Mouse (Mus musculus) liver, adult 10 weeks (tissue): ENCODE measurements around the gene Agxt. TPM values are rescaled to one million over a fixed set of nuclear protein-coding genes. Genes with fewer than 3 reads are reported as not detected.

Experiments
- polyA plus RNA-seq: library from polyadenylated mRNA; stranded (reverse); fragments of 350-450 nt; fragmentation: Illumina TruSeq; extraction: RNeasy Lipid Tissue Mini Kit (QIAGEN cat#74804); gene quantifications from one replicate; pipeline ENCODE4 v1.2.3, GENCODE M21; 2014; ENCODE audit warnings: low read depth, low replicate concordance

The Agxt gene
- 60.3 TPM for polyA plus RNA-seq

DNA sequence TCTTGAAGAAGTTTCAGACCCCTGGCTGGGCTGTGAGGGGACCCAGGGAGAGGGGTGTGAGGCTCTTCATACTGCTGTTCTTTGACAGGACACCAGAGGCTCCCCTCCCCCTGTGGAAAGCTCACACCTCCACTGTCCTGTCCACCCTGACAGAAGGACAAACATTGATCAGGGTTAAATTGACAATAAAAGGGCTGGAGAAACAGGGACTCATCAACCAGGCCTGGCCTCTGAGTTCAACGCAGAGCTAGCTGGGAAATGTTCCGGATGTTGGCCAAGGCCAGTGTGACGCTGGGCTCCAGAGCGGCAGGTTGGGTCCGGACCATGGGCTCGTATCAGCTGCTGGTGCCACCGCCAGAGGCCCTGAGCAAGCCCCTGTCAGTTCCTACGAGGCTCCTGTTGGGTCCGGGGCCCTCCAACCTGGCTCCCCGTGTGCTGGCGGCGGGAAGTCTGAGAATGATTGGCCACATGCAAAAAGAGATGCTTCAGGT lies at the start of gene Agxt:
Gene Agxt, plus strand, starts transcription at position 205 of the 491 bp plus-strand sequence.

DNA sequence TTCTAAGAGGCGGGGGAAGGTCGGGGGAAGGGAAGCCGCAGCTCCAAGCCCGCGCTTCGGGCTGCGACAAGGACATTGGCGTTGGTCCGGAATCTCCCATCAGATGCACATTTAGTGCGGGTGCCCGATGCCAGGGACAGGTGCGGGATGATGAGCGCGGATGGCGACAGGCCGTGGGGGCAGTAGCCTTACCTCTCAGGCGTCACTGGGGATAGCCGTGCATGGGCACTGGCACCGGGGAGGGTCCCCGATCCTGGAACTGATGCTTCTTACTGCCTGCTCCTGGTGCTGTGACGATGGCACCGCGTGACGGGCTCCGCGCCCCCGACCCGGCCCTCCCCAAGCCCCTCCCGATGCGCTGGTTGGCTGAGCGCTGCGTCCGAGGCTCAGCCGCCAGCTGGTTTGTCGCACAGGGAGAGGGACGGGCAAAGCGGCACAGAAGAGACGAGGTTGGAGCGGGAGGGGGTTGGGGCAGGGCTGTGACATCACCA lies 33.4 kb upstream of the Agxt start, which contains the start of gene Kif1a:
Gene Kif1a, minus strand, starts transcription at position 381 of the 491 bp plus-strand sequence.

DNA sequence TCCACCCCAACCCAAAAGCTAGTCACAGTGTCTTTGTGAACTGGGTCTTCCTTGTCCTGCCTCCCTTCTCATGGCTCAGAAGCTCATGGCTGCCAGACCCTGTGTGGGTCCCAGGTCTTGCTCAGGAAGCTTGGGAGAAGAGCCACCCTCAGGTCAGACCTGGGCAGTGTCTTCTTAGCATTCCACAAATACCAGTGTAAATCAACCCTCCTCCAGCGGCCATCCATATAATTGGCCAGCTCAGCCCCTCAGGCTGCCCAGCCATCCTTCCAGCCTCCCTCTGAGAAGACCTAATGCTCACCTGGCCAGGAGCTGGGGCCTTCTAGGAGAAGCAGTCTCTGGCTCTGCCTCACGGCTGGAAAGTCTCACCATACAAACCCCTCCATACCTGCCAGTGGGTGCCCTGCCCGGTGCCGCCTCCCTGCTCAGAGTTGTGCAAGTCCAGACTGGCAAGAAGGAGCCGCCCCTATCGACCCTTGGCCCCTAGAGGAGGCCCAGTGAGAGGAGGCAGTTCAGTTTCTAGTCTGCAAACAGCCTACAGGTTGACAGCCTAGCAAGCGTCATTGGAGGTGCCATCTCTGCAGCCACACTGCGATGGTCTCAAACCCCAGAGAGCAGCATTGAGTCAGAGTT lies 25.6 kb downstream of the Agxt start, which contains the start of gene 2310007B03Rik:
Gene 2310007B03Rik, minus strand, starts transcription at position 448 of the 633 bp plus-strand sequence.

DNA sequence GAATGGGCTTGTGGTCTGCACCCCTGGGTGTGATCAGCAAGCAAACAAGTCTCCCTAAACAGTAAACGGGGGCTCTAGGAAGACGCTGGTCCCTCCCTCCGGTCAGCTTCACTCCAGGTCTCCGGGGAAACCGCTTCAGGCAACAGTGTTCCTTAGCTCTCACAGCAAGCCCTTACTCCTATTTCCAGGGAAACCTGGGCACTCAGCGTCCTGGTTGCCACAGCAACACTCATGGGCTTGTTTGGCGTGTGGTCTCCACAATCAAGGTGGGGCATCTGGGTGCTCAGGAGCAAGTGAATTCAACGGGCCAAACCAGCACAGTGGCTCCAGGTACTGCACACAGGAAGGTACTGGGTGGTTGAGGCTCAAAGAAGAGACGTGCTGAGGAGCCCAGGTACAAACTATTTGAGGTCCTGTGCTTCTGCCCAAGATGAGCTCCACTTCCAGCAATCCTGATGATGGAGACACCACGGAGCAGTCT lies 33.3 kb downstream of the Agxt start, which contains the start of gene Crocc2:
Gene Crocc2, plus strand, starts transcription at position 431 of the 481 bp plus-strand sequence.

Other genes starting within 250 kb of the Agxt start
- gene Ankmy1, start 232.3 kb upstream of the Agxt start, polyA plus RNA-seq, result not detected
- gene Dusp28, start 228.3 kb upstream of the Agxt start, polyA plus RNA-seq, result 3.8 TPM
- gene Rnpepl1, start 224.5 kb upstream of the Agxt start, polyA plus RNA-seq, result 7.7 TPM
- gene Capn10, start 200.9 kb upstream of the Agxt start, polyA plus RNA-seq, result 4.3 TPM
- gene Gpr35, start 184.4 kb upstream of the Agxt start, polyA plus RNA-seq, result 0.16 TPM
- not detected for gene Aqp12, start 128.9 kb upstream of the Agxt start, polyA plus RNA-seq
- 0.05 TPM for gene Kif1a, start 33.3 kb upstream of the Agxt start, polyA plus RNA-seq
- gene 2310007B03Rik, start 25.7 kb downstream of the Agxt start, polyA plus RNA-seq, result not detected
- gene Crocc2, start 33.5 kb downstream of the Agxt start, polyA plus RNA-seq, result not detected
- 6.9 TPM for gene Sned1, start 100.6 kb downstream of the Agxt start, polyA plus RNA-seq
- gene Mterf4, start 170.7 kb downstream of the Agxt start, polyA plus RNA-seq, result 16.7 TPM
- 60.3 TPM for gene Ppp1r7, start 207.6 kb downstream of the Agxt start, polyA plus RNA-seq
- 0.29 TPM for gene Pask, start 208.2 kb downstream of the Agxt start, polyA plus RNA-seq
- not detected for gene Ano7, start 238.7 kb downstream of the Agxt start, polyA plus RNA-seq